Mouse (Mus musculus) layer of hippocampus, adult 11-12 months (tissue): Measurements from ENCODE around the gene Itsn1.
A peak's percentile ranks its signal among the peaks of the same experiment; 100 is the strongest.

ENCODE experiments used
- DNase-seq: peaks from one replicate; pipeline ENCODE4 v3.0.0; 2022; ENCODE audit warnings: low spot score

The Itsn1 gene

DNA sequence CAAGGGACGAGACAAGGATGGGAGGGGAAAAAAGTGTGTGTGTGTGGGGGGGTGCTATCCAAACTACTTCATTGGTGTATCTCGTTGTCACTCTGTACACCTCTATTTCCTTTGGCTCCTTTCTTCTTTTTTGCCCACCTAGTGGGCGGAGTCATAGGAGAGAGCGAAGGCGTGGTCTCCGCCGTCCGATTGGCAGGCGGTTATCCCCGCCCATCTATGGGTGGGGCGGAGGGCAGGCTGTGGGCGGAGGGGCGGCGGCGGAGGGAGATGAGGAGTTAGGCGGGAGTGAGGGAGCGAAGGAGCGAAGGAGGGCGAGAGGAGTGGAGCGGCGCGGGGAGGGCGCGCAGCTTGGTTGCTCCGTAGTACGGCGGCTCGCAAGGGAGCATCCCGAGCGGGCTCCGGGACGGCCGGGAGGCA is at the start of gene Itsn1:
Gene Itsn1, plus strand, starts transcription at position 216 of the 417 bp plus-strand sequence.
- DNase-seq = peak; percentile 98

DNA sequence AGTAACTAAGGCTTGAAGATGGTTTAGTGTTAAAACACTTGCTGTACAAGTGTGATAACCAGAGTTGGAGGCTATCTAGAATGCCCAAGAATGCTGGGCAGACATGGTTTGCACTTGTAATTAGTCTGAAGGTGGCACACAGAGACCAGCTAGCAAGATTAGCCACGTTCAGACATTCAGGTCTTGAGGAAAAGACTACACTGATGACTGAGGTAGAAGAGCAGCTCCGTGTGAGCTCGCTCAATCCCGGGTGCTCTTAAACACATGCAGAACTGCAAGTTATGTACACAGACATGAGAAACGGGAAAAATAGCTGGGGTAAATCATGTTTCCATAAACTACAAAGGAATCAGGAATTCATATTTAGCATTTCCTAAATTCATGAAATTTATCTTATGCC is 48.4 kb upstream of the Itsn1 start:
- DNase-seq = no peak

DNA sequence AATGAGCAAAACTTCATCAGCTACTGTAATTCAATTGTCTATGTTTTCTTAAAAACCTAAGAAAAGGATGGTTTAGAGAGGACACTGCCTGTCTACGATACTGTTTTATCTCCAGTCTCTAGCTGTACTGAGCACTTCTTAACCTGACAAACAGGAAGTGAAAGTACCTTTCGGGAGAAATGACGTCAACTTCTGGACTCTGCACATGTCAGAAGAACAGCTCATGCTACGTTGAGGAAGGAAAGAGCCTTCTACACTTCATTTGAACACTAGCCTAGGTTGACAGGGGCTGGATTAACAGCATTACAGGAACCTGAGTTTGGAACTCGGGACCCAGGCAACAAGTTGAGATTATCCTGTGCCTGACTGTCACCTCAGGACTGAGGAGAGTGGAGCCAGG is 43.6 kb upstream of the Itsn1 start:
- DNase-seq = no peak

DNA sequence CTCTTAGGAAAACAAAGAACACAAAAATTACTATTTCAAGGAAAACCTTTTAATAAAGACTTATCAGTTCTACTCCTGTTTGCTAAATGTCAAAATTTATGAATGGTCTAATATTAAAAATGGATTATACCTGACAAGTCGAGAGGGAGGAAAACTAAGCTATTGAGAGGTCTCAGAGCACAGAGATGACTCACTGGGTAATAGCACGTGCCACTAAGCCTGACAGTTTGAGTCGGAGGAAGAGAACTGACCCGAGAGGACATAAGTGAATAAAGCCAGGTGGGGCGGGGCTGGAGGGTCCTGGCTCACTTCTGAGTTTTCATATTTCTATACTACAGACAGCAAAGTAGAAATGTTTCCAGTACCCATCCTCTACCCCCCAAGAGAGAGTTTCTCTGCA is 42.7 kb upstream of the Itsn1 start:
- no peak for DNase-seq

DNA sequence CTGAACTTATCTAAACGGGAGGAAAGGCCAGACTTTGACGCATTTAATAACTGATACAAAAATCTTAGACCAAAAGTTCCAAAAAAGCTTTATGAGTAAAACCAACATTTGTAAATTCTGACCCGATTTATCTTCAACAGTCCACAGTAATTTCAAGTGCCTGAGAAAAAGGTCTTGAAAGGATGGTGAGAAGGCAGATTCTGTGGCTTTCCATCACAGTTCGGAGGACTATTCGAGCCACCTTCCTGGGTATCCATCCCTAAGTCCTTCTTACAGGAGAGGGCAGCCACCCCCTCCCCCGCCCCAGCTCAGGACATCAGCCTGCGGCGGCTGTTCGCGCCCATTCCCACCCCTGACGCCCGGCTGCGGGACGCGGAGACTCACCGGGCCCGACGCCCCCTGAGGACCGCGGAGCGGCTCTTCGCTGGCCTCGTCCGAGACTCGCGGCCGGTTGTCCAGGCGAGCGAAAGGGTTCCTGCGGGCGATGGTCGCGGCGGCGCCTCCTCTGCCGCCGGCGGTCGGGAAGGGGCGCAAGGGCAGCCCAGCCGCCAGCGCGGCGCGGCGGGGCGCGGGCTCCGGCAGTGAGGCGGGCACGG is 41.0 kb upstream of the Itsn1 start:
- DNase-seq = no peak

DNA sequence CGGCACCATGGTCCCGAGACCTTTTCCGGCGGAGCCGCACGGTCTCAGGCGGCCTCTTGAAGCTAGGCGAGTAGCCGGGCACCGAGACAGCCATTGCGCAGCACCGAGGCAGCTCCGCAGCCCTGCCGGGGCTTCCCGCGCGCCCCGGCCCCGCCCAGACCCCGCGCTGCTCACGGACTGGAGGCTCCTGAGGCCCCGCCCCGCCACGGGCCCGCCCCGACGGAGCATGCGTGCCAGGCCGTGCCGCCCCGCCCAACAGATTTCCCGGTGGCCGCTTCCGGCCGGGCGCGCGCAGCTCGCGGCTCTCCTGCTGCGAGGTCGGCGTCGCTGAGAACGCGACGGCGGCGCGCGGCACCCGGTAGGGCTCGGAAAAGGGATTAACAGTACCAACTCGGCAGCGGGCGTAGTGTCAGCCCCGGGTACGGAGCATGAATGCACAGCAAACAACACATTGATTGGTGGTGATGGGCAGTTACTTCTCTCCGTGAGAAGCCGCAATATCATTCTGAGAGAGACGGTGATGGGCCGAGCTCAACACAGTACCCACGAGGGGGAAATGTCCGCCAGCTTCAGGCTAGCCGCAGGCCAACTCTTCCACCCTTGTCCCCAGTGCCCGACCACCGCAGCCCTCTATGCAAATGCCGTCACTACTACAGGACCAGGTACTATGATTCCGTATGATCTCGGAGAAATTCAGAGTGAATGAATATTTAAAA is 40.3 kb upstream of the Itsn1 start, which contains the start of gene Donson:
Gene Donson, minus strand, starts transcription at position 152 of the 716 bp plus-strand sequence.
- peak; percentile 91 for DNase-seq

DNA sequence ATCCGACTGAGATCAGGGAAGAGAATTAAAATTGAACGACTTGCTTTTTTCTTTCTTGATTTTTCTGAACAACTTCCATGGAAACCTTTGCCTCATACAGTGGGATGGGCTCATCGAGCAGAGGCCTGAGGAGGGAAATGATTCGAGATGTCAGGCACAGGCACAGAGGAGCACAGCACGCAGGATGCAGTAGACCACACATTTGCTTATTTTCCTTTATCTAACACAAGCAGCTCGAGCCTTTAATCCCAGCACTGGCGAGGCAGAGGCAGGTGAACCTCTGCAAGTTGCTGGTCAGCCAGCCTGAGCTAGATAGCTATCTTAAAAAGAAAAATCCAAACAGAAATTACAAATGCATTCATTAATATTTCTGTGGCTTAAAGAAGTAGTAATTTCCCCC is 39.3 kb upstream of the Itsn1 start:
- no peak for DNase-seq

DNA sequence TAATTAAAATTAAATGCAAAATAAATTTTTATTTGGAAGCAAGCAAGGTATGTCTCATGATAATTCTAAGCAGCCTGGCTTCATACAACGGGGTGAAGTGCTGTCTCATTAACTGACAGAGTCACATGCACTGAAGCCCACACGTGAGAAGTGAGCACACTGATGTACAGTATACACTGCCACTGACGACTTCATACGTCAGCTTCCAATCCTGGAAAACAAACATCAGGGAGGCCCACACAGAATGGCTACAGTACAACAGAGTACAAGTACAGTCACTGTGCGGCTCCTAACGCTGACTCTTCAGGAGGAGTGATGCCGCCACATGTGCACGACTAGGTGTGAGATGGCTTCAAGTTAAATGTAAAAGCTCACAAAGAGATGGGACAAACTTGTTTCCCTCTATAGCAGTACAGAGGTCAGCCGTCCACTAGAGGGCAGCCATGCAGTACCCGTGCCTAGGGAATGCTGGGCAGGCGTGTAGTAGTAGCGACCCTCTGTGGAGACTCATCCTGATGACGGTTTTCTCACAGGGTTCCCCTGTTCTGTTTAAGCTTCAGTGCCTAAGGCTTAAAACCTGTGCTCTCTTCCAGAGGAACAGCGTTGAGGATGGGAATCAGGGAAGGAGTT is 34.5 kb upstream of the Itsn1 start:
- DNase-seq = peak; percentile 71

DNA sequence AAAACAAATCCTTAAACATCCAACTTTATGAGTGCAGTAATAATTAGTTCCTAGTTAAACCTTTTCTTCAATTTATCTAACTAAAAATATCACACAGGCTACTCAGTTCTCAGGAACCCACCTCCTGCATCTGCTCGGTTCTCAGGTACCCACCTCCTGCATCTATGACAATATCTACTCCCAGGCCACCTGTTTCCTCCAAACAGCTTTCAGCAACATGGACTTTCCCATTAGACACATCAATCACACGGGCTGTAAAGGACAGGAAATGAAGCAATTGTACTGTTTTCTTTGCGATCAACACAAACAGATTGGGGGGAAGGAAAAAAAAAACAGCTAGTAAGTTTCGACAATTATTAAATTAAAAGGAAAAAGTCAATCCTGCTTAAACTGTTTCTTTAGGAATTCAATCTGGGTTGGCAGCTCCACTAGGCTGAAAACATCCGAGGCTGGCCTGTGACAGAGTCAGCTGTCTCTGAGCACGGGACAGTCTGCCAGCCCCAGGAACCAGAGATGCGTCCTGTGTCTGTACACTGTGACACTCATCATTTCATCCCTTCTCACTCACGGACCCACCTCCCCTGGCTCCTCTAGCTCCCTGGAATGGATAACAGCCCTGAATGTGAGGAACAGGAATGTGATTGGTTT is 33.8 kb upstream of the Itsn1 start:
- no peak for DNase-seq

DNA sequence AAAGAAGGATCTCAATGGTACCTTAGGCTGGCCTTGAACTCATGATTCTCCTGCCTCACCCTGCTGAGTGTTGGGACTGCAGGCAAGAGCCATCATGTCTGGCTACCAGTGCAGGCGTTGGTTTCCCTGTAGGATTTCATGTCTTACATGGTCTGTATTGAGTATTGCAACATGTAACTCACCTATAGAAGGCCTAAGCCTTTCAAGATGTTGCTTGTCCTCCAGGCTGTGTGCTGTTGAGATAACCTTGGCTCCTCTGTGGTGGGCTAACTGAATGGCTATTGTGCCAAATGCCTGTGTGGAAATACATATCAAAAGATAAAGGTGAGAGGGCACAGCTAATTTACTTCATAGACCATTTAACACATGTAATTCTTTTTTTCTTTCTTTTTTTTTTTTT is 30.1 kb upstream of the Itsn1 start:
- DNase-seq = no peak

DNA sequence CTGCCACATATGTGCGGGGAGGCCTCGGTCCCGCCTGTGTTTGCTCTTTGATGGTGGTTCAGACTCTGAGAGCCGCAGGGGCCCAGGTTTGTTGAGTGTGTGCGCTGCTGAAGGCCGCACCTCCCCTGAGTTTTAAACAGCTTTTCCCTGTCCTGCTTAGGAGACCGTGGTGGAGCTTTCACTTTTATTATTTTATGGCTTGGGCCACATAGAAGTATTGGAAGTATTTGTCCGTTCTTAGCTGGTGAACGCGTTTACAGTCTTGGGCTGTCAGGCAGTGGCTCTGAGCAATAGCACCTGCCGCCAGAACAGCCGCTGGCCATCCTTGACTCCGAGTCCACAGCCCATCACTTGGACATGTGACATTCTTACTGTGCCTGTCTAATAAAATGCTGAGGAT is 27.2 kb upstream of the Itsn1 start:
- DNase-seq = no peak

DNA sequence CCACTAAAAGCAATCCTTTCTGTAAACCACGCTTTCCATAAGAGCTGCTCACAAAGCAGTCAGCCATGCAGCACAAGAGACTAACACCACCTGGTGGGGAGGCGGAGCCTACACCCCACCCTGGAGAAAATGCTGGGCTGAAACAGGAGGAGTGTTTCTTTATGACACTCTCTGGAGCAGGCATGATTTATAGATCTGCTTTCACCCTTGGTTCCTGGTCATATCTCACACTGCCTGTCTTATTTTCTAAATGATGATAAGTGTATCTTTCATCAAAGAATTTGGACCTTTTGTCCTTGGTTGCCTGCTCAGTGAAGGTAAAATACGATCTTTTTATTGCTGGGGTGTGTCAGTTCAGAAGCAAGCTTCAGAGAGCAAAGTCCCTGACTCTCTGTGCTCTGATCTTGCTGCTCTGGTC is 26.3 kb upstream of the Itsn1 start:
- no peak for DNase-seq

DNA sequence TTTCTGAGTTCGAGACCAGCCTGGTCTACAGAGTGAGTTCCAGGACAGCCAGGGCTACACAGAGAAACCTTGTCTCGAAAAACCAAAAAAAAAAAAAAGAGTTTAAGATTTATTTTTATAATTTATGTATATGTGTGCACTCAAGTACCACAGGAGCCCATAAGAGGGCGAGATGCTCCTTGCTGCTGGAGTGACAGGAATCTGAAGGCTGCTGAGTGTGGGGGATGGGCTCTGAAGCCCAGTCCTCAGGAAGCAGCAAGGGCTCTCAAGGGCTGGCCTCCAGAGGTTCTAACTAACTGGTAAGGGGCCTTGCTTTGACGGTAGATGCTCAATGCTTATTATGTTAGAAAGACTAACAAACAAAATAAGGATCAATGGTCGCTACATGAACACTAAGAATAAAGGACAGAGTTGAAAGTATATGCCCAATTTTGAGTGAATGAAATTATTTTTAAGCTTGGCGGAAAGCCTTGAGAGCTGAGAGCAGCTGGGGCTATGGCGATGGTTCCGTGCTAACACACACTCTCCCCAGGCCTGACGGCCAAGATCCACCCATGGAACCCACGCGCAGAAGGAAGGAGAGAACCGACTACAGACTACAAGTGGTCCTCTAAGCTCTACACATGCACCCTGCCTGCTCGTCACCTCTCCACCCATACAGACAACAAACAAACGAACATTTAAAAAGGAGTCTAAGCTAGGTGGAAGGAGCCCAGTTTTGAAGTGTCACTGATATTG is 24.3 kb upstream of the Itsn1 start:
- DNase-seq = no peak

DNA sequence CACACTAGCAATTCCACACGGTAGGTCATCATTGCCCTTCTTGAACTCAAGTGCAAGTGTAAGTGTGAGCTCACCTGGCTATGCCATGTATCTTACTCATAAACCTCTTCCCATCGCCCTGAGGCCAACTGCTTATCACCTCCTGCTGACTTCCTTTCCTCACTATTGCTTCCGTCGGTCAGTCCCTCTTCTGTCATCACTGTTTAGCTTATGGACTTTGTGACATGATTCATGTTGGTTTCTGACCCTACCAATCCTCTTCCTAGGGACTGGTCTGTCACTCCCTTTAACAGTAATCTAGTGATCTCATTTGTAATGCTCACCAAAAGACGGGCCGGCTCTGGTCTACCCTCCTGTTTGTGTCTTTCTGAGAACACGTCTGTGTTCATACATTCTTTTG is 18.8 kb upstream of the Itsn1 start:
- no peak for DNase-seq

DNA sequence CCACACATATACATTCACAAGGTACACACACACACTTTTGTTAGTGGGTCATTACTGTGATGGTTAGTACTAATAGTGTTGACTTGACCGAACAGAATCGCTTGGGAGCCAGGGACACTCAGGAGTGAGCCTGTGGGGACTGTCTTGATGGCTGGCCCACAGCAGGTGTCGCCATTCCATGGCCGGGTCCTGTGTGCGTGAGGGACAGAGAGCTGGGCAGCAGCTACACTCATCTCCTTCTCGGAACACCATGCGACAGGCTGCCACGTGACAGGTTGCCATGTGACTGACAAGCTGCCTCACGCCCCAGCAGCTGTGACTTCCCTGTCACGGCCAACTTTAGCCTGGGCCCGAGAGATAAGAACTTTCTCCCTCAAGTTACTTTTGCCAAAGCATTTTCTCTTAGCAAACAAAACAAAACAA is 12.1 kb upstream of the Itsn1 start:
- no peak for DNase-seq

DNA sequence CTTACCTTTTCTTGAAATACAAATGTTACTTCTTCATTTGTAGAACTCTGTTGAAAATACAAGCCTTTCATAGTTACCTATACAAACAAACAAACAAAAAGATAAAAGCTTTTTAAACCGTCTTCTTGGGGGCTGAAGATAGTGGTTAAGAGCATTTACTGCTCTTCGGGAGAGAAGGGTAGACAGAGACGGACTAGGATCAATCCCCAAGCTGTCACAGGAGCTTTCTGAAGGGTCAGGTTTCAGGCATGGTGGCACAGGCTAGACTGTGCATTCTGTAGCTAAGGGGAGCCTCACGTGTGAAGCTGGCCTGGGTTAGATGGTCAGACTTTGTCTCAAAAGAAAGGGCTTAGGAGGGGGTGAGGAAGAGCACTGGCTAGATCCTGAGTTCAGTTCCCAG is 11.7 kb upstream of the Itsn1 start:
- no peak for DNase-seq

DNA sequence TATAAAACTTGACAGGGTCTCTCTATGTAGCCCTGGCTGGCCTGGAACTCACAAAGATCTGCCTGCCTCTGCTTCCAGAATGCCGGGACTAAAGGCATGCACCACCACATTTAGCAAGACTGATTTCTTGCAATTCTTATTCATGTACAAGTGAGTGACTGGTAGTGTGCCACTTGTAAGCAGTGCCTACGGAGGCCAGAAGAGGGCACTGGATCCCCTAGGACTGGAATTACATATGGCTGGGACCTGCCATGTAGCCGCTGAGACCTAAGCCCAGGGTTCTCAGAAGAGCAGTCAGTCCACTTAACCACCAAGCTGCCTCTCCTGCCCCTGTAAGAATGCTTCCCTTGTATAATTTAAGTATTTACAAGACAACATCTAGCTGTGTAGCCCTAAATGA is 4.8 kb upstream of the Itsn1 start:
- DNase-seq = peak; percentile 59

DNA sequence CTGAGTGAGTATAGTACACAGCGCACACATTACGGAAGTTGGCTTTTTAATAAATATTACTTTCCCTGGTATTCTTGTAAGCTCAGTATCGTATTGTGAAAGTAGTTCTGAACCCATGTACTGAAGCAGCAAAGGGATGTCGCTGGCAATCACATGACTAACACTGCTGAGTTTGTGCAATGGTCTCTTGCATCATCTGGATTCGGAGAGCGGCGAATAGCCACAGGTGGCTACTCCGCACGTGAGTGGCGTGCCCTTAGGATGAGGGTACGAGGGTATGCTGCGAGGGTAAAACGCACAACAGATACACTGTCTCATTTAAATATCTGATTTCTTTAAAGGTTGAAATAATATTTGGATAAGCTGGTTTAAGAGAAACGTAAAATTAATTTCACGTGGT is 1.6 kb upstream of the Itsn1 start:
- DNase-seq = no peak

DNA sequence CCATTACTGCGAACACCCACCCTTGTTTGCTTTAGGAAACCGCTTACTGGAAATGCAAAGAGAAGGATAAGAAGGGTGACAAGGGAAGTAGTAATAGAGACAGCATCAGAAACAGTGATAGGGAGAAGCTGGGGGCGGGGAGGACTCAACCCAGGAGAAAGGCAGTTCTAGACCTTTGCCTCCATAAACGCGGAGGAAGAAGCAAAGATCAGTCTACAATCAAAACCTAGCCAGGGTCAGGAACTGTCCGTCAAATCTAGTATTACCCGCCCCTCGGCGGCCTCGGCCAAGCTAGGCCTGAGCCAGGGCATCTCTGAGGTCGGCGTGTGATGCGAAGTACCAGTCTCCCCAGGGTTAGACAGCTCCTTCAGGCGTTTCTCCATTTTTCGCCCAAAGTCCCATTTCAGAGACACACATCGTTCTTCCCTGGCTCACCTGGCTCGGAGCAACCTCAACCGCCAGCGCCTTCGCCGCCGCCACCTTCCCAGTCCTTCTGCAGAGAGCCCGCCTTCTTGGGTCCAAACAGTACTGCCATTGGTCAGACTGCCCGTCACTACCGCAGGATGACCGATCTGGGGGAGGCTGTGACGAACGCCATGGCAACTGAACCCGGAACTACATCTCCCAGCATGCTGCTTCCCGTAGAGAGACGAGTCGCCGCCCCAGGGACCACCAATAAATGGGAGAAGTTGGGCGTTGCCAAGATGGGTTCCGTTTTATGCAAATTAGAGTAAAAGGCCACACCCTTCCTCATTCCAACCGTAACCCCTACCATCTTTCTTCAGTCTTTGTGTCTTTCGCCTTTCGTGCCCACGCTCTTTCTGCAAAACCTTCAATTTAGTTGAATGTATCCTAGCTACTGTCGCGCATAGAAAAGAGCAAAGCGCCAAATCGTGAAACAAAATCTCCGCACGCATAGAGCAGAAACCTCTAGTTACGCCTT is 687 bp upstream of the Itsn1 start, which contains the start of gene Cryzl1:
Gene Cryzl1, minus strand, starts transcription at position 853 of the 943 bp plus-strand sequence.
- DNase-seq = peak; percentile 99

DNA sequence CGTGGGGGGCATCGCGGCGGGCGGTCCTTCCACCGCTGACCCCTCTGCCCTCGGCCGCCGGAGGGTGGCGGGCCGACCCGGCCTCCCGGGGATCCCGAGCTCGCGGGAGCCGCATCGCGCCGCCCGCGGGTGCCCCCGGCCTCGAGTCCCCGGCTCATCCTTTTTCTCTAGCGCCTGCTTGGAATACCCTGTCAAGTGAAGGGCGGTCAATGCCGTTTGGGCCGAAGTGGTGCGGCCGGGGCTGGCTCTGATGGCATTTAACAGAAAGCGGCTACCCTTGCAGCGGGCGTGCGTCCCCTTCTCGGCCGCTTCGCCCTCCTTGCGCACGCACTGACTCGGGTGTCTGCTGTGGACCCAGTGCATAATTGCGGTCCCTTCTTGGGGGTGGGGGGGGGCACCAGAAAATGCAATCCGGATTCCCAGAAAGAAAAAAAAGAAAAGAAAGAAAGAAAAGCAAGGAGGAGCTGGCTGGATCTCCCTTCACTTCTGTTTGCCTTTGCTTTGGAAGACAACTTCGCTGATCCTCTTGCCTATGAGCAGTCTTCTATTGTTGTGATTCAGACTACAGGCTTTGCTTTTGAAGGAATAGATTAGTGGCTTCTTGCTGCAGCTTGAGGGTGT is 850 bp downstream of the Itsn1 start:
- peak; percentile 35 for DNase-seq

DNA sequence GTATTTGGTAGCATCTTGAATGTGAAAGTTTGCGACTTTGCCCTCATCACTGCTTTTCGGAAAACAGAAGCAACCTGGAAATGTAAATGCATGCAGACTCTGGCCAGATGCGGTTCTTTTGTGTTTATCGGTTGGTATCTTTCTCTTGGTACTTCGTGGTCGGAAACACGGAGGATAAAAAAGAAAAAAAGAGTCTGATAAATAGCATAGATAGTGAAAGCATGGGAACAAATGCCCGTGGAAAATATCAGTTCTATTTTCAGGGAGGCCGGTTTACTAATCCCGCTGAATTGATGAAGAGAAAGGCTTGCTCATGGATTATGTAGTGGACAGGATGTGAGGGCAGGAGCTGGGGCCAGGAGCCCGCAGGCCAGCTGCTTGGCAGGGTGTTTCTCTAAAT is 1.4 kb downstream of the Itsn1 start:
- no peak for DNase-seq
